Mouse (Mus musculus) forebrain, embryonic 16.5 days (tissue): ENCODE data around the gene Hspg2. TPM values are rescaled to one million over a fixed set of nuclear protein-coding genes. Genes with fewer than 3 reads are reported as not detected.

ENCODE experiments used
- ATAC-seq: fragments of 200-750 bp; cut with Nextera tagmentation; 2 replicates; pipeline ENCODE4 v1.8.0; 2017; ENCODE audit warnings: mild to moderate bottlenecking, moderate library complexity
- H3K27ac ChIP-seq: fragments of 300-500 bp; sonication (generic); 2 replicates; pipeline ENCODE4 v1.5.1; 2014; ENCODE audit warnings: low read length, control low read depth
- H3K27me3 ChIP-seq: fragments of 300-500 bp; sonication (generic); replicated peaks from 2 replicates; pipeline ENCODE4 v1.6.1; 2014; ENCODE audit warnings: low read length; ENCODE audit not compliant: control insufficient read depth, insufficient read depth
- H3K36me3 ChIP-seq: fragments of 300-500 bp; sonication (generic); 2 replicates; pipeline ENCODE4 v1.6.1; 2014; ENCODE audit not compliant: control insufficient read depth, insufficient read depth
- H3K4me1 ChIP-seq: fragments of 300-500 bp; sonication (generic); replicated peaks from 2 replicates; pipeline ENCODE4 v1.6.1; 2014; ENCODE audit warnings: low read length; ENCODE audit not compliant: control insufficient read depth, insufficient read depth
- H3K4me2 ChIP-seq: fragments of 300-500 bp; sonication (generic); 2 replicates; pipeline ENCODE4 v1.6.1; 2014; ENCODE audit warnings: mild to moderate bottlenecking, low read length, control low read depth
- H3K4me3 ChIP-seq: fragments of 300-500 bp; sonication (generic); replicated peaks from 2 replicates; pipeline ENCODE4 v1.5.1; 2014; ENCODE audit warnings: mild to moderate bottlenecking, low read length, control low read depth
- H3K9ac ChIP-seq: fragments of 300-500 bp; sonication (generic); replicated peaks from 2 replicates; pipeline ENCODE4 v1.6.1; 2014; ENCODE audit warnings: low read depth, low read length, control low read depth
- H3K9me3 ChIP-seq: fragments of 300-500 bp; sonication (generic); 2 replicates; pipeline ENCODE4 v1.6.1; 2016; ENCODE audit warnings: low read length; ENCODE audit not compliant: control insufficient read depth
- WGBS: fragments of 180-500 bp; shearing (Covaris S2); extraction: QIAGEN DNeasy Blood & Tissue Kit; methylation state at CpG from one replicate; pipeline ENCODE4 v1.1.7; 2014; 5-methylcytosine and 5-hydroxymethylcytosine counted together
- polyA plus RNA-seq: library from polyadenylated mRNA; unstranded; fragments of >200 nt; fragmentation: Nextera tagmentation; extraction: Ambion mirVana; gene quantifications from 2 replicates; pipeline ENCODE4 v1.2.1, GENCODE M21; 2015

The Hspg2 gene
- polyA plus RNA-seq, 1 experiment from 2014 or later: 3.2 TPM

GRCm38 (mm10) chr4:137469081-137469844 is 694 bp downstream of the Hspg2 start:
- no peaks in the 10 kb centered on the region for H3K9me3 ChIP-seq
- WGBS: 4% methylated on average over 20 of the region's 20 CpGs
- peaks cover 13% of the 10 kb centered on the region for H3K4me1 ChIP-seq
- peak overlapping the region; percentile 43 for H3K4me3 ChIP-seq
- no peaks in the 10 kb centered on the region for H3K27me3 ChIP-seq
- H3K4me2 ChIP-seq: peak overlapping the region; percentile 84
- peak; percentile 24 for ATAC-seq
- peak overlapping the region; percentile 41 for H3K9ac ChIP-seq
- H3K27ac ChIP-seq: no peak overlapping the region
- no peaks in the 10 kb centered on the region for H3K36me3 ChIP-seq

GRCm38 (mm10) chr4:137469845-137470692 is 1.5 kb downstream of the Hspg2 start:
- ATAC-seq: no peak
- Histone ChIP-seq H3K4me3 (no peak overlapping the region), H3K36me3 (no peaks in the 10 kb centered on the region), H3K9me3 (no peaks in the 10 kb centered on the region), H3K4me2 (0 out of 2 replicates have a peak overlapping the region, but pooled peaks have one; percentile 84), H3K27me3 (no peaks in the 10 kb centered on the region), H3K27ac (no peak overlapping the region), H3K4me1 (peaks cover 13% of the 10 kb centered on the region), H3K9ac (no peak overlapping the region)
- WGBS: 34% methylated on average over 15 of the region's 15 CpGs

- 68% methylated on average over 9 of the region's 9 CpGs for WGBS
- no peak for ATAC-seq
- no peak overlapping the region for H3K4me2 ChIP-seq
- H3K36me3 ChIP-seq: no peaks in the 10 kb centered on the region
- no peaks in the 10 kb centered on the region for H3K9me3 ChIP-seq
- H3K4me1 ChIP-seq: peaks cover 13% of the 10 kb centered on the region
- no peak overlapping the region for H3K9ac ChIP-seq
- no peak overlapping the region for H3K27ac ChIP-seq
- H3K4me3 ChIP-seq: no peak overlapping the region
- no peaks in the 10 kb centered on the region for H3K27me3 ChIP-seq
Observed at GRCm38 (mm10) chr4:137470701-137471317, 2.2 kb downstream of the Hspg2 start.

DNA sequence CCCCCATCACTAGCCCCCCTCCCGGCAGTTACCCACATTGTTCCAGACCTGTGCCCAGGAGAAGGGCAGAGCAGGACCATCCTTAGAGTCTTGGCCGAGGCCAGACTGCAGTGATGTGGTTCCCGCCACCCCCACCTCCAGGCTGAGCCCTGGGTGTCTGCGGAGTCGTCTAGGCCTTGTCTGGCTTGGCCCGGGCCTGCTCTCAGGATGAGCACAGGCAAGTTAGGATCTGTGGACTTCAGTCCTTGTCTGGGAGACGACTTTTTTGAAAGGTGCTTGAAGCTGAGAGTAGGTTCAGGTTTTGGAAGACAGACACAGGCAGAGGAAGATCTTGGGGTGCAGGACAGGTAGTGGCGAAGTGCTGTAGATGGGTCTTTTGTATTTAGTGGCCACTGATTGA is 2.8 kb downstream of the Hspg2 start:
- WGBS: 68% methylated on average over 8 of the region's 8 CpGs
- Histone ChIP-seq H3K36me3 (no peaks in the 10 kb centered on the region), H3K4me3 (no peak overlapping the region), H3K27ac (no peak overlapping the region), H3K27me3 (no peaks in the 10 kb centered on the region), H3K4me1 (peaks cover 14% of the 10 kb centered on the region), H3K4me2 (no peak overlapping the region), H3K9ac (no peak overlapping the region), H3K9me3 (no peaks in the 10 kb centered on the region)
- no peak for ATAC-seq

DNA sequence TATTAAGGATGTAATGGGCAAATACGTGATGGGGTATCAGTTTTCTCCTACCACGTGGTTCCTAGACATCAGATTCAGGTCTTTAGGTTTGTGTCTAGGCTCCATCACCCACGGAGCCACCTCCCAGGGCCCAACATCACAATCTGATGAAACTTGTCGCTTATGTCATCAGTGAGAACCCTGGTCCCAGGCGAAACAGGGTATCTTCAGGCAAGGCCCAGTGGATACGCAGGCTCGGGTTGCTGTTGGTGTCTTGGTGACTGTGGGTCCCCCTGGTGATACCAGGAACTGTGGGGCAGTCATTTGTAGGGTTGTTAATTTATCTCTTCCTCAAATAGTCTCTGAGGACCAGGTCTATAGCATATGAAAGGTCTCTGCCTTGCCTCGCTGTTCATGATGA is 4.7 kb downstream of the Hspg2 start:
- Histone ChIP-seq H3K9ac (no peak overlapping the region), H3K9me3 (no peaks in the 10 kb centered on the region), H3K27me3 (no peaks in the 10 kb centered on the region), H3K4me1 (peaks cover 18% of the 10 kb centered on the region), H3K27ac (no peak overlapping the region), H3K36me3 (no peaks in the 10 kb centered on the region), H3K4me2 (no peak overlapping the region), H3K4me3 (no peak overlapping the region)
- ATAC-seq: no peak
- WGBS: 92% methylated on average over 8 of the region's 8 CpGs

DNA sequence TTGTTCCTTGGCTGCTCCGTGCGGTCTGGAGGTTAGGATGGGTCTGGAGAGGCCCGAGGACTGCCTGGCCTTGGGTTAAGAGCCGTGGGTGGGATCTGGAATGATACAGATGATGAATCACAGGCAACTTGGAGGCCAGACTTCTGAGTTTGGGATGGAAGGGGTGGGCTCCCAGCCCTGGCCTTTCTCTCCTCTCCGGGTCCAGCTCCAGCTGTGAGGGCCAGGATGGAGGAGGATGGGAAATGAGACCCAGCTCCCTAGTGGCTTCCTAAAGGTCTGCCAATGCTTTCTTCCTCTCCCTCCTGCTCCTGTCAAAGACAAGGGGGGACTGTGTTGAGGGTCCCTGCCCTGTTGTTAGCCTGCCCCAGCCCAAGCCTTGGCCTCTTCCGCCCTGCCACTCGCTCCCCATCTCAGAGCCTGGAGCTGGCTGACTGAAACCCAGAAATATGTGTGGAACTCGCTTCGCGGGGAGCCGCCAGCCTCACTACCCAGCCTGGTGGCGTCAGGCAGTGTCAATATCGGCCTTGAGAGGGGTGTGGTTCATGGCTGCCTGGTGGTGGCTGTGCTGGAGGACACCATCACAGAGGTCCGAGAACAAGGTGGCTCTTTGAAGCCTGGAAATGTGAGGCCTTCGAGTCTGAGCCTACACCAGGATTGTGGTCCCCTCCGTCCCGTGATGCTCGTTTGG is 5.3 kb downstream of the Hspg2 start:
- Histone ChIP-seq H3K9me3 (no peaks in the 10 kb centered on the region), H3K4me2 (no peak overlapping the region), H3K4me1 (peaks cover 16% of the 10 kb centered on the region), H3K4me3 (no peak overlapping the region), H3K36me3 (no peaks in the 10 kb centered on the region), H3K9ac (no peak overlapping the region), H3K27me3 (no peaks in the 10 kb centered on the region), H3K27ac (no peak overlapping the region)
- 82% methylated on average over 18 of the region's 18 CpGs for WGBS
- ATAC-seq: no peak

GRCm38 (mm10) chr4:137474694-137475093 is 6.1 kb downstream of the Hspg2 start:
- ATAC-seq: no peak
- 96% methylated on average over 7 of the region's 7 CpGs for WGBS

GRCm38 (mm10) chr4:137475271-137476050 is 6.9 kb downstream of the Hspg2 start:
- H3K9ac ChIP-seq: no peak overlapping the region
- no peak overlapping the region for H3K27ac ChIP-seq
- no peaks in the 10 kb centered on the region for H3K36me3 ChIP-seq
- no peak for ATAC-seq
- H3K4me1 ChIP-seq: peaks cover 9% of the 10 kb centered on the region
- no peak overlapping the region for H3K4me2 ChIP-seq
- H3K4me3 ChIP-seq: no peak overlapping the region
- 88% methylated on average over 13 of the region's 13 CpGs for WGBS
- H3K9me3 ChIP-seq: no peaks in the 10 kb centered on the region
- no peaks in the 10 kb centered on the region for H3K27me3 ChIP-seq

More at GRCm38 (mm10) chr4:137474694-137475093, 6.1 kb downstream of the Hspg2 start:
- no peaks in the 10 kb centered on the region for H3K9me3 ChIP-seq
- no peak overlapping the region for H3K4me2 ChIP-seq
- H3K27ac ChIP-seq: no peak overlapping the region
- H3K4me3 ChIP-seq: no peak overlapping the region
- no peaks in the 10 kb centered on the region for H3K36me3 ChIP-seq
- no peaks in the 10 kb centered on the region for H3K27me3 ChIP-seq
- no peak overlapping the region for H3K9ac ChIP-seq
- peaks cover 9% of the 10 kb centered on the region; the same call in 1 of the 2 replicates for H3K4me1 ChIP-seq
